Mouse (Mus musculus) kidney, adult 2 months (tissue): Measurements from ENCODE around the gene Zc3h12d.

Experiments used
- CTCF ChIP-seq: fragments of 200-500 bp; conservative IDR thresholded peaks from 2 replicates; pipeline ENCODE4 v1.5.1; 2011; ENCODE audit warnings: low read depth, mild to moderate bottlenecking, control low read depth, low read length, moderate library complexity, mixed read lengths; ENCODE audit not compliant: insufficient read depth, insufficient read length
- POLR2A ChIP-seq: fragments of 200-500 bp; IDR thresholded peaks from one replicate; pipeline ENCODE4 v1.6.1; 2011; ENCODE audit warnings: low read depth, low read length, control low read depth

- no peak for TF ChIP-seq CTCF
- TF ChIP-seq POLR2A = no peak
These were observed 29.6 kb upstream of the Zc3h12d start for GRCm38 (mm10) chr10:7802519-7803140.
